Mouse (Mus musculus): ENCODE measurements around the gene Limk2. TPM values are rescaled to one million over a fixed set of nuclear protein-coding genes. Genes with fewer than 3 reads are reported as not detected.

The Limk2 gene
- polyA plus RNA-seq, 1 experiment from 2014 or later, result 69.3 TPM

DNA sequence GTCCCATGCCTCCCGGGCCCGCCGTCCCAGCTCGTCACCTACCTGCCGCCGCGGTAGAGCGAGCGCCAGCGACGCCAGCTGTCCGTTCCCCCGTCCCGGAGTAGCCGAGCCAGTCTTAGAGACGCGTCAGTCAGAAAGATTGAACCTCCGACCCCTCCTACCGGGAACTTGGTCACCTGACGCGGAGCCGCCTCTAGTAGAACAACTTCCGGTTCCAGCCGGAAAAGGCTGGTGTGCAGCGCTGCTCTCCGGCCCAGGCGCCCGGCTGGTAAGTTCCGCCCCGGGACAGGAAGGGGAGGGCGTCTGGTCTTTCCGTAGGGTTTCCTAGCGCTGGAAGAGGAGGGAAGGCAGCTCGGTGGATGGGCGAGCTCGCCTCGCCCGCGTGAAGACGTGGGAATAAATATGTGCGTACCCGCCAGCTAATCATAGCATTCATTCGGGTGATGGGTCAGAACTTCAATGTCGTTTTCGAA is 43.2 kb upstream of the Limk2 start, which contains the start of gene Rnf185:
TSS of gene Rnf185 (minus strand) at position 197 of the 473 bp plus-strand sequence.
- peak within 1 kb of the TSS; percentile 89 for H3K9ac ChIP-seq (ENCODE audit: low read length)
- H3K27ac ChIP-seq (replicated peaks), result peak within 1 kb of the TSS; percentile 96
- no peaks in the 10 kb centered on the region for H3K9me3 ChIP-seq (ENCODE audit: control insufficient read depth, low read length)
- WGBS, result under 1% methylated on average over 44 of the region's 45 CpGs
- H3K4me1 ChIP-seq (replicated peaks; ENCODE audit: control insufficient read depth, insufficient read depth), result no peaks in the 10 kb centered on the region
- H3K36me3 ChIP-seq (ENCODE audit: control insufficient read depth, insufficient read depth, low read length), result no peaks in the 10 kb centered on the region
- peak; percentile 98 for ATAC-seq (ENCODE audit: low FRiP score, low TSS enrichment)
- H3K4me2 ChIP-seq (replicated peaks; ENCODE audit: low read depth), result peak within 1 kb of the TSS; percentile 87
- H3K27me3 ChIP-seq (ENCODE audit: control insufficient read depth, insufficient read depth, low read length), result no peaks in the 10 kb centered on the region
- peak; percentile 96 for DNase-seq (ENCODE audit: low spot score)
- TF ChIP-seq EP300 (optimal IDR thresholded peaks at IDR 0.05) (no peak), CTCF (IDR thresholded peaks at IDR 0.05; ENCODE audit: low read depth) (peak; percentile 22; the same call in 1 of the 2 replicates)
- peak within 1 kb of the TSS; percentile 79 for H3K4me3 ChIP-seq (ENCODE audit: low read depth, low read length)

- DNase-seq (ENCODE audit: low spot score) (no peak), ATAC-seq (ENCODE audit: low FRiP score, low TSS enrichment) (no peak; the same call in 1 of the 2 replicates)
- WGBS, result under 1% methylated on average over 20 of the region's 20 CpGs
- Histone ChIP-seq H3K4me2 (replicated peaks; ENCODE audit: low read depth) (peak overlapping the region; percentile 87), H3K27ac (replicated peaks) (peak overlapping the region; percentile 96), H3K36me3 (ENCODE audit: control insufficient read depth, insufficient read depth, low read length) (no peaks in the 10 kb centered on the region), H3K4me3 (ENCODE audit: low read depth, low read length) (peak overlapping the region; percentile 79), H3K9ac (ENCODE audit: low read length) (peak overlapping the region; percentile 89), H3K9me3 (ENCODE audit: control insufficient read depth, low read length) (no peaks in the 10 kb centered on the region), H3K4me1 (replicated peaks; ENCODE audit: control insufficient read depth, insufficient read depth) (no peaks in the 10 kb centered on the region), H3K27me3 (ENCODE audit: control insufficient read depth, insufficient read depth, low read length) (no peaks in the 10 kb centered on the region)
- TF ChIP-seq CTCF (IDR thresholded peaks at IDR 0.05; ENCODE audit: low read depth) (no peak), EP300 (optimal IDR thresholded peaks at IDR 0.05) (no peak)
Observed at GRCm38 (mm10) chr11:3451701-3452163, 42.7 kb upstream of the Limk2 start.

- no peaks in the 10 kb centered on the region for H3K4me1 ChIP-seq (replicated peaks; ENCODE audit: control insufficient read depth, insufficient read depth)
- no peaks in the 10 kb centered on the region for H3K36me3 ChIP-seq (ENCODE audit: control insufficient read depth, insufficient read depth, low read length)
- H3K27me3 ChIP-seq (ENCODE audit: control insufficient read depth, insufficient read depth, low read length), result no peaks in the 10 kb centered on the region
- no peak for ATAC-seq (ENCODE audit: low FRiP score, low TSS enrichment)
- H3K4me3 ChIP-seq (ENCODE audit: low read depth, low read length), result no peak overlapping the region
- H3K9me3 ChIP-seq (ENCODE audit: control insufficient read depth, low read length), result no peaks in the 10 kb centered on the region
- WGBS, result 76% methylated on average over 8 of the region's 8 CpGs
- no peak overlapping the region for H3K27ac ChIP-seq (replicated peaks)
- TF ChIP-seq CTCF (IDR thresholded peaks at IDR 0.05; ENCODE audit: low read depth) (no peak), EP300 (optimal IDR thresholded peaks at IDR 0.05) (no peak)
- no peak for DNase-seq (ENCODE audit: low spot score)
- 0 out of 2 replicates have a peak overlapping the region, but pooled peaks have one; percentile 13 for H3K9ac ChIP-seq (ENCODE audit: low read length)
- H3K4me2 ChIP-seq (replicated peaks; ENCODE audit: low read depth), result no peak overlapping the region
Observed at GRCm38 (mm10) chr11:3444875-3445274, 35.9 kb upstream of the Limk2 start.

GRCm38 (mm10) chr11:3443091-3443490 is 34.1 kb upstream of the Limk2 start:
- H3K27me3 ChIP-seq (ENCODE audit: control insufficient read depth, insufficient read depth, low read length), result no peaks in the 10 kb centered on the region
- no peak overlapping the region for H3K4me3 ChIP-seq (ENCODE audit: low read depth, low read length)
- no peak overlapping the region for H3K4me2 ChIP-seq (replicated peaks; ENCODE audit: low read depth)
- TF ChIP-seq EP300 (optimal IDR thresholded peaks at IDR 0.05), result no peak
- TF ChIP-seq CTCF (IDR thresholded peaks at IDR 0.05; ENCODE audit: low read depth), result no peak
- ATAC-seq (ENCODE audit: low FRiP score, low TSS enrichment) (0 out of 2 replicates have a peak, but pooled peaks have one; percentile 29), DNase-seq (ENCODE audit: low spot score) (no peak)
- H3K36me3 ChIP-seq (ENCODE audit: control insufficient read depth, insufficient read depth, low read length), result no peaks in the 10 kb centered on the region
- no peak overlapping the region for H3K27ac ChIP-seq (replicated peaks)
- H3K9me3 ChIP-seq (ENCODE audit: control insufficient read depth, low read length), result no peaks in the 10 kb centered on the region
- WGBS, result 91% methylated on average over 2 of the region's 2 CpGs
- H3K9ac ChIP-seq (ENCODE audit: low read length), result no peak overlapping the region
- H3K4me1 ChIP-seq (replicated peaks; ENCODE audit: control insufficient read depth, insufficient read depth), result no peaks in the 10 kb centered on the region

GRCm38 (mm10) chr11:3442677-3443076 is 33.7 kb upstream of the Limk2 start:
- DNase-seq (ENCODE audit: low spot score), result no peak
- ATAC-seq (ENCODE audit: low FRiP score, low TSS enrichment), result peak; percentile 38; the same call in 1 of the 2 replicates
- no peak overlapping the region for H3K9ac ChIP-seq (ENCODE audit: low read length)
- no peaks in the 10 kb centered on the region for H3K36me3 ChIP-seq (ENCODE audit: control insufficient read depth, insufficient read depth, low read length)
- no peak overlapping the region for H3K4me2 ChIP-seq (replicated peaks; ENCODE audit: low read depth)
- H3K4me3 ChIP-seq (ENCODE audit: low read depth, low read length), result no peak overlapping the region
- WGBS, result 70% methylated on average over 4 of the region's 4 CpGs
- no peak overlapping the region for H3K27ac ChIP-seq (replicated peaks)
- no peaks in the 10 kb centered on the region for H3K4me1 ChIP-seq (replicated peaks; ENCODE audit: control insufficient read depth, insufficient read depth)
- H3K27me3 ChIP-seq (ENCODE audit: control insufficient read depth, insufficient read depth, low read length), result no peaks in the 10 kb centered on the region
- TF ChIP-seq EP300 (optimal IDR thresholded peaks at IDR 0.05), result no peak
- TF ChIP-seq CTCF (IDR thresholded peaks at IDR 0.05; ENCODE audit: low read depth), result no peak
- H3K9me3 ChIP-seq (ENCODE audit: control insufficient read depth, low read length), result no peaks in the 10 kb centered on the region

DNA sequence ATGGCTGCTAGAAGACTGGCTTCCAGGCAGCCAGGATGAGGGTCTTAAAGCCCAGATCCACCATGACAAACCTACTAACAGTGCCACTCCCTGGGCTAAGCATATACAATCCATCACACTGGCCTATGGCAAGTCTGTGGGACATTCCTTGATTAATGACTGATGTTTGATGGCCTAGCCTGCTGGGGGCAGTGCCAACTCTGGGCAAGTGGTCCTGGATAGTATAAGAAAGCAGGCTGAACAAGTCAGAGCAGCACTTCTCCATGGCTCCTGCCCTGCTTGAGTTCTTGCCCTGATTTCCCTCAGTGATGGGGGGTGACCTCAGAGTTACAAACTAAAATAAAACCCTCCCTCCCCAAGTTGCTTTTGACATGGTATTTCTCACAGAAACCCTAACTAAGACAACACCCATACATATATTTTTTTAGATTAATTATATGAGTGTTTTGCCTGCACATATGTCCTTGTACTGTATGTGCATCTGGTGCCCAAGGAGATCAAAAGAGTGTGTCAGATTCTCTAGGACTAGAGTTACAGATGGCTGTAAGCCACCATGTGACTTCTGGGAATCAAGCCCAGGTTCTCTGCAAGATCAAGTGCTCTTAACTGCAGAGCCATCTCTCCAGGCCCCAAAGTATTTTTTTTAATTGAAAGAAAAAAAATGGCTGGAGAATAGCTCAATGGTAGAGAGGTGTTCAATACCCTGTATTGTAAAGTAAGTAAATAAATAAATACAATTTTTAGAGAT is 32.9 kb upstream of the Limk2 start:
- no peaks in the 10 kb centered on the region for H3K27me3 ChIP-seq (ENCODE audit: control insufficient read depth, insufficient read depth, low read length)
- no peaks in the 10 kb centered on the region for H3K36me3 ChIP-seq (ENCODE audit: control insufficient read depth, insufficient read depth, low read length)
- H3K9me3 ChIP-seq (ENCODE audit: control insufficient read depth, low read length), result no peaks in the 10 kb centered on the region
- H3K4me1 ChIP-seq (replicated peaks; ENCODE audit: control insufficient read depth, insufficient read depth), result no peaks in the 10 kb centered on the region
- no peak overlapping the region for H3K27ac ChIP-seq (replicated peaks)
- ATAC-seq (ENCODE audit: low FRiP score, low TSS enrichment), result no peak
- TF ChIP-seq EP300 (optimal IDR thresholded peaks at IDR 0.05) (no peak), CTCF (IDR thresholded peaks at IDR 0.05; ENCODE audit: low read depth) (no peak)
- no peak for DNase-seq (ENCODE audit: low spot score)
- no peak overlapping the region for H3K4me3 ChIP-seq (ENCODE audit: low read depth, low read length)
- H3K4me2 ChIP-seq (replicated peaks; ENCODE audit: low read depth), result no peak overlapping the region
- H3K9ac ChIP-seq (ENCODE audit: low read length), result no peak overlapping the region

All from stomach, postnatal 0 days (tissue).